Mouse (Mus musculus) ZHBTc4 (cell line): ENCODE results near the gene Ankrd23.

Experiments
- DNase-seq: peaks from one replicate; pipeline ENCODE4 v3.0.0-alpha.2; 2011; ENCODE audit warnings: low read depth, low spot score

Ankrd23 gene

GRCm38 (mm10) chr1:36563632-36564031, 26.9 kb upstream of the Ankrd23 start:
- DNase-seq: no peak

- no peak for DNase-seq
Observed at GRCm38 (mm10) chr1:36563197-36563596, 26.5 kb upstream of the Ankrd23 start.

GRCm38 (mm10) chr1:36562388-36562787, 25.7 kb upstream of the Ankrd23 start:
- DNase-seq: no peak

- DNase-seq: no peak
Observed at GRCm38 (mm10) chr1:36560903-36561302, 24.2 kb upstream of the Ankrd23 start.

- DNase-seq: no peak
Observed at GRCm38 (mm10) chr1:36559888-36560287, 23.2 kb upstream of the Ankrd23 start.

- DNase-seq: no peak
Observed at GRCm38 (mm10) chr1:36559256-36559655, 22.6 kb upstream of the Ankrd23 start.

- peak; percentile 86 for DNase-seq
Observed at GRCm38 (mm10) chr1:36558031-36558993, 21.6 kb upstream of the Ankrd23 start, which contains the start of gene Sema4c. Gene Sema4c, minus strand, starts transcription at chr1:36558349.

- no peak for DNase-seq
Observed at GRCm38 (mm10) chr1:36557457-36558011, 20.9 kb upstream of the Ankrd23 start.

- peak; percentile 93 for DNase-seq
Observed at GRCm38 (mm10) chr1:36556553-36557456, 20.1 kb upstream of the Ankrd23 start.

- DNase-seq: no peak
Observed at GRCm38 (mm10) chr1:36555798-36556395, 19.2 kb upstream of the Ankrd23 start.

GRCm38 (mm10) chr1:36554633-36555399, 18.1 kb upstream of the Ankrd23 start:
- DNase-seq: no peak

- no peak for DNase-seq
Observed at GRCm38 (mm10) chr1:36552506-36552905, 15.8 kb upstream of the Ankrd23 start.

- no peak for DNase-seq
Observed at GRCm38 (mm10) chr1:36551904-36552303, 15.2 kb upstream of the Ankrd23 start.

- DNase-seq: no peak
Observed at GRCm38 (mm10) chr1:36550075-36550863, 13.6 kb upstream of the Ankrd23 start.

- DNase-seq: no peak
Observed at GRCm38 (mm10) chr1:36549491-36549890, 12.8 kb upstream of the Ankrd23 start.

- DNase-seq: no peak
Observed at GRCm38 (mm10) chr1:36548771-36549170, 12.1 kb upstream of the Ankrd23 start.

- no peak for DNase-seq
Observed at GRCm38 (mm10) chr1:36547981-36548598, 11.4 kb upstream of the Ankrd23 start.

- peak; percentile 99 for DNase-seq
Observed at GRCm38 (mm10) chr1:36546888-36547471, 10.3 kb upstream of the Ankrd23 start, which contains the start of gene Ankrd39. Gene Ankrd39, minus strand, starts transcription at chr1:36547445.
